Mouse (Mus musculus): Measurements from ENCODE around the gene Gm9040. TPM values are rescaled to one million over a fixed set of nuclear protein-coding genes. Genes with fewer than 3 reads are reported as not detected.
A peak's percentile ranks its signal among the peaks of the same experiment; 100 is the strongest.
"Not testable (repeated sequence)": the region's sequence is repeated elsewhere in the genome, so short reads cannot be mapped to it uniquely, and the experiment has no call there.

Gm9040 gene
- not detected for total RNA-seq (2021)

DNA sequence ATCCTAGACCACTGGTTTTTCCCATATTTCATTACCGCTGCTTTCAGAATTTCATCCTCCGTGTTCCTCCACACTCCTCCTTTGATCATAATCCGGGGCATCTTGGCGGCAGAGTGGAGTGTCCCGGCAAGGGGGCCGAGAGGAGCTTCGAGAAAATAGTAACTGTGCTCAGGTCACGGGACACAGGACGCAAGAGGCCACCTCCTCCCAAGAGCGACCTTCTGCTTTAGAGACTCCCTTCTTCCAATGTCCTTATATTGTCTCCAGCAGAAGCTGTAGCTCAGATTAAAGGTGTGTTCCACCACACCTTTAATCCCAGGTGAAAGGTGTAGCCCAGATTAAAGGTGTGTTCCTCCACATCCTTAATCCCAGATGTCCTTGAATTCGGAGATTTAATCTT is at the start of gene Gm9040:
Gene Gm9040, minus strand, starts transcription at position 101 of the 400 bp plus-strand sequence.
- DNase-seq; intact Hi-C loops (cut with DNase I): not testable (repeated sequence)

DNA sequence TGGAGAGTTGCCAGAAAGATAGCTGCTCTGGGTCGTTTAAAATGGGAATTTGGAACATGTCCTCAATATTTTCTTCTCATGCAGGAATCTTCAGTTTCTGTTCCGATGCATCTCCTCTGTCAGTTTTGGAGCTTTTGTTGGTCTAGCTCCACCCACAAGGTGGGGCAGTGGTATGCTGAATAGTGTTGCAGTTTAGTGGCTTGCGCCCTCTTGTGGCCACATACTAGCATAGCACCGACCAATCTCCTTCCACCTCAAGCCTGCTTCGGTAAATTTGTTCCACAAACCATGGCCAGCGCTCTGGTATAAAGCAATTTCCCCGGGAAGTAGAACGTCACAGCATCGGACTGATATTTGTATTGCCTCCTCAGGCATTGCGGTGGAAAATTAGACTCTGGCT is 43.7 kb upstream of the Gm9040 start:
- peak; percentile 85 to 90 for DNase-seq
- intact Hi-C loops (cut with DNase I): loop anchor here (1.0 to 2.0 kb wide), 3 partner anchors 214 to 710 kb away; no protein-coding TSS in a partner anchor

DNA sequence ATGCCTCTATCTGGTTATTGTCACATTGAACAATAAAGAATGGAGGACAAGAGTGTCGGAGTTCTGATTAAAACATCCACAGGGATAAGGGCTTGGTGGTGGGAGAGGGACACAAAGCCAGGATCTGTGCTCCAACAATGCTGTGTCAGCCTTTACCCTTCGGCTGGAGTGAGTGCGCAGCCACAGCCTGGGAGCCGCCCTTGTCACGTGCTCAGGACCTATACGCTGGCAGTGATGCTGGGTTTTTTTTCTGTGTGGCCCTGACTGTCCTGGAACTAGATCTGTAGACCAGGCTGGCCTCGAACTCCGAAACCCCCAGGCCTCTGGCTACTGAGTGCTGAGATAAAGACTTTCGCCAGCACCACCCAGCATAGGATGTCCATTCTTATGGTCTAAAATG is 42.7 kb upstream of the Gm9040 start:
- intact Hi-C loops (cut with DNase I): no loop called here
- no peak for DNase-seq

DNA sequence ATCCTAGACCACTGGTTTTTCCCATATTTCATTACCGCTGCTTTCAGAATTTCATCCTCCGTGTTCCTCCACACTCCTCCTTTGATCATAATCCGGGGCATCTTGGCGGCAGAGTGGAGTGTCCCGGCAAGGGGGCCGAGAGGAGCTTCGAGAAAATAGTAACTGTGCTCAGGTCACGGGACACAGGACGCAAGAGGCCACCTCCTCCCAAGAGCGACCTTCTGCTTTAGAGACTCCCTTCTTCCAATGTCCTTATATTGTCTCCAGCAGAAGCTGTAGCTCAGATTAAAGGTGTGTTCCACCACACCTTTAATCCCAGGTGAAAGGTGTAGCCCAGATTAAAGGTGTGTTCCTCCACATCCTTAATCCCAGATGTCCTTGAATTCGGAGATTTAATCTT is 27.2 kb upstream of the Gm9040 start, which contains the start of gene Gm9049:
Gene Gm9049, minus strand, starts transcription at position 101 of the 400 bp plus-strand sequence.
- intact Hi-C loops (cut with DNase I); DNase-seq: not testable (repeated sequence)

DNA sequence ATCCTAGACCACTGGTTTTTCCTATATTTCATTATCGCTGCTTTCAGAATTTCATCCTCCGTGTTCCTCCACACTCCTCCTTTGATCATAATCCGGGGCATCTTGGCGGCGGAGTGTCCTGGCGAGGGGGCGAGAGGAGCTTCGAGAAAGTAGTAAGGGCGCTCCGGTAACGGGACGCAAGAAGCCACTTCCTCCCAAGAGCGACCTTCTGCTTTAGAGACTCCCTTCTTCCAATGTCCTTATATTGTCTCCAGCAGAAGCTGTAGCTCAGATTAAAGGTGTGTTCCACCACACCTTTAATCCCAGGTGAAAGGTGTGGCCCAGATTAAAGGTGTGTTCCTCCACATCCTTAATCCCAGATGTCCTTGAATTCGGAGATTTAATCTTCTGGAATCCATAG is 21.8 kb upstream of the Gm9040 start, which contains the start of gene Gm9048:
Gene Gm9048, minus strand, starts transcription at position 101 of the 400 bp plus-strand sequence.
- intact Hi-C loops (cut with DNase I): not testable (repeated sequence)

DNA sequence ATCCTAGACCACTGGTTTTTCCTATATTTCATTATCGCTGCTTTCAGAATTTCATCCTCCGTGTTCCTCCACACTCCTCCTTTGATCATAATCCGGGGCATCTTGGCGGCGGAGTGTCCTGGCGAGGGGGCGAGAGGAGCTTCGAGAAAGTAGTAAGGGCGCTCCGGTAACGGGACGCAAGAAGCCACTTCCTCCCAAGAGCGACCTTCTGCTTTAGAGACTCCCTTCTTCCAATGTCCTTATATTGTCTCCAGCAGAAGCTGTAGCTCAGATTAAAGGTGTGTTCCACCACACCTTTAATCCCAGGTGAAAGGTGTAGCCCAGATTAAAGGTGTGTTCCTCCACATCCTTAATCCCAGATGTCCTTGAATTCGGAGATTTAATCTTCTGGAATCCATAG is 16.4 kb upstream of the Gm9040 start, which contains the start of gene Gm9046:
Gene Gm9046, minus strand, starts transcription at position 101 of the 400 bp plus-strand sequence.
- intact Hi-C loops (cut with DNase I); DNase-seq: not testable (repeated sequence)

More for the DNA sequence above, 21.8 kb upstream of the Gm9040 start, which contains the start of gene Gm9048:
- not testable (repeated sequence) for DNase-seq

DNA sequence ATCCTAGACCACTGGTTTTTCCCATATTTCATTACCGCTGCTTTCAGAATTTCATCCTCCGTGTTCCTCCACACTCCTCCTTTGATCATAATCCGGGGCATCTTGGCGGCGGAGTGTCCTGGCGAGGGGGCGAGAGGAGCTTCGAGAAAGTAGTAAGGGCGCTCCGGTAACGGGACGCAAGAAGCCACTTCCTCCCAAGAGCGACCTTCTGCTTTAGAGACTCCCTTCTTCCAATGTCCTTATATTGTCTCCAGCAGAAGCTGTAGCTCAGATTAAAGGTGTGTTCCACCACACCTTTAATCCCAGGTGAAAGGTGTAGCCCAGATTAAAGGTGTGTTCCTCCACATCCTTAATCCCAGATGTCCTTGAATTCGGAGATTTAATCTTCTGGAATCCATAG is 11.0 kb upstream of the Gm9040 start, which contains the start of gene Gm9045:
Gene Gm9045, minus strand, starts transcription at position 101 of the 400 bp plus-strand sequence.
- DNase-seq; intact Hi-C loops (cut with DNase I): not testable (repeated sequence)

DNA sequence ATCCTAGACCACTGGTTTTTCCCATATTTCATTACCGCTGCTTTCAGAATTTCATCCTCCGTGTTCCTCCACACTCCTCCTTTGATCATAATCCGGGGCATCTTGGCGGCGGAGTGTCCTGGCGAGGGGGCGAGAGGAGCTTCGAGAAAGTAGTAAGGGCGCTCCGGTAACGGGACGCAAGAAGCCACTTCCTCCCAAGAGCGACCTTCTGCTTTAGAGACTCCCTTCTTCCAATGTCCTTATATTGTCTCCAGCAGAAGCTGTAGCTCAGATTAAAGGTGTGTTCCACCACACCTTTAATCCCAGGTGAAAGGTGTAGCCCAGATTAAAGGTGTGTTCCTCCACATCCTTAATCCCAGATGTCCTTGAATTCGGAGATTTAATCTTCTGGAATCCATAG is 5.5 kb upstream of the Gm9040 start, which contains the start of gene Gm9044:
Gene Gm9044, minus strand, starts transcription at position 101 of the 400 bp plus-strand sequence.
- DNase-seq; intact Hi-C loops (cut with DNase I): not testable (repeated sequence)

DNA sequence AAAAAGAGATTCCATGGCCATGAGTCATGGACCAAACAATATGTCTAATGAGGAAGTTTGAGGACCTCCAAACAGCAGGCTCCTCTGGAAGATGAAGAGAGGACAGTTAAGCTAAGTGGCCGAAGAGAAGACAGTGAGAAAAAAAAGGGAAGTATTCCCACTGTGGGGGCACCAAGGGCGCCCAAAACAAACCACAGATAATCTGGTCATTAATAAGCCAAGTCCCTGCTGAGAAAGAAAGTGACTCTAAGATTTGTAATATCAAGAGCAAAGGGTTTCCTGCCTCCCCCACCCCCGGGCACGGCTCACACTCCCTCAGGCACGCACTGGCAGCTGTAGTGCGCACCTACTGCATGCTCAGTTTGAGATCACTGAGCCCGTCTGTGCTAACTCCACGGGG is 7.7 kb downstream of the Gm9040 start:
- no peak for DNase-seq
- intact Hi-C loops (cut with DNase I): no loop called here

DNA sequence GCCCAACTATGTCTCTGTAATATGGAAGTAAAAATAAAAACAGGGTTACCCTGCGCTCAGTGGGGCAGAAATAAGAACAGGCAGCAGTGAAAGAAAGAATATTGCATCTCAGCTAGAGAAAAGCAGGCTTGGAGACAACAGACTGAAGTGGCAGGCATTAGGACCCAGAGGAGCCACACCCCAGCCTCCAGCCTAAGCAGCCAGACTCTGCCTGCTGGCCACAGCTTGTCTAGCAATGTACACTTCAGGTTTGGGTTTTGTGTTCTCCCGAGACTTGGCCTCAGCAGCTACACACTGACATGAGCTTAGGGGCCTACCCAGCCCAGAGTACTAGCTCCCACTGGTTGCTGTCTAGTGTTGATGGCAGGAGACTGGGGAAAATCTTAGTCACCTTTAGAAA is 24.6 kb downstream of the Gm9040 start:
- intact Hi-C loops (cut with DNase I): not testable (repeated sequence)

DNA sequence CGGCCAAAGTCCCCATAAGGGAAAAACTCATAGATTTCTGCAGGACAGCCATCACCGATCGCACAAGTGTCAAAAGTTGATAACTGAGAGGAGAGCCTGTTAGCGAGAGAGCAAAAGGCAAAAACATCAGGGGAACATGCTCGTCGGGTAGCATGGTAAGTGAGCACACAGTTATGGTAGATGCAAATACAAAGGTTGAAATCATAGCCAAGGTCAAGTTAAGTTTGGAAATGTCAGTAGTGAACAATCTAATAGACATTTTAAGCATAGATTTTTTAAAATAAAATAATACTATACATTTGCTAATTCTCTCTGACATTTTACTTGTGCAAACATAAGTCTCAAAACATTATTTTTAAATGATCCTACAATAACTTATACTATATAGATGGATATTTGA is 31.8 kb downstream of the Gm9040 start, which contains the start of gene Iltifb:
Gene Iltifb, minus strand, starts transcription at position 101 of the 400 bp plus-strand sequence.
- DNase-seq: no peak
- intact Hi-C loops (cut with DNase I): no loop called here

More for the DNA sequence above, 24.6 kb downstream of the Gm9040 start:
- not testable (repeated sequence) for DNase-seq

DNA sequence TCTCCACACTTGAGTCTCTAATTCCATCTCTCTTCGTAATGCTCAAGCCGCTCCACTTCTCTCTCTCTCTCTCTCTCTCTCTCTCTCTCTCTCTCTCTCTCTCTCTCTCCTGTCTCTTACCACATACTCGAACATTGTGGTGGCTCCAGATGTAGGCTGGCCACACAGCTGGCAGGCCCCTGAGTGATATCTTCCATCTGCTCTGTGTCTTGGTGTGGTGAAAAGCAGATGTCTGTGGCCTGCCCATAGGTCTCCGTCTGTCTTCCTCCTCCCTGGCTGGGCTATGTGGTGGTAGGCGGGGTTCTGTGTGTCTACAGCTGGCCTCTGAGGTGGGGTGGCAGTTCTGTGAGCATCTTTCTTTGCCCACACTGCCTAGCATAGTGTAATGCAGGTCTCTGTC is 43.8 kb downstream of the Gm9040 start:
- DNase-seq; intact Hi-C loops (cut with DNase I): not testable (repeated sequence)

DNA sequence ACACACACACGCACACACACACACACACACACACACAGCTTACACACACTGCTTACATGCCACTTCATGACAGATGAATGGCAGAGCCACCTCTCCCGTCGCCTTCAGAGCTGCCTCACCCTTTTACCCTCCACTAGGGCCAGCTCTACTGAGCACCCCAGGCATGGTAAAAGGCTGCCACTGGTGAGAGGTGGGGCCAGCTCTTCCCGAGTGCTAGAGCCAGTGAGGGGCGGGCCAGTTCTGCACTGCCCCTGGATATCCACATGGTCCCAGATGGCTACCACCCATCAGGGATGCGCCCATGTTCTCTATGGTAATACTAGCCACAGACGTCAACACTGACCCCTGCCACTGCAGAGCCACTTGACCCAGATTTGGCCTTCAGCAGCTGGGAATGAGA is 44.2 kb downstream of the Gm9040 start:
- intact Hi-C loops (cut with DNase I); DNase-seq: not testable (repeated sequence)

DNA sequence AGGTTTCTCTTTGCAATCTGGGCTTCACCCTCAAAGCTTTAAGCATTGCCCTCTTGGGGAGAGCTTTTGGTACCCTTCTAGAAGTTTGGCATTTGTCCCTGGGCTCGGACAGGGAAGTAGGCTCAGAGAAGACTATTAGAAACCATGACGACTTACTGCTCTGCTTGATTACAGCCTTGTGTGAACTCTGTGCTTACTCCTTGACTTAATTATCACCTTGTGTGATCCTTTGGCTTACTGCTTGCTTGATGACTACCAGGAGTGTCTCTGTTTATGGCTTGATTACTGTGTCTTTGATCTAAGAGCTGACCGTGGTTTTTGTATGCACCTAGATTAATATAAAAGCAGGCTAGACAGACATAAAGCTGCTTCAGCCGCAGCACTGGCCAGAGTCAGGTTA is 48.7 kb downstream of the Gm9040 start:
- DNase-seq; intact Hi-C loops (cut with DNase I): not testable (repeated sequence)

Other genes starting within 250 kb of the Gm9040 start
- 1 to 10 TPM; 5.6 to 6.6 TPM for gene Mdm1, start 185.2 kb downstream of the Gm9040 start, total RNA-seq (2021)
- not detected for gene Il22, start 122.0 kb downstream of the Gm9040 start, total RNA-seq (2021)
- gene Gm32717, start 86.2 kb downstream of the Gm9040 start, total RNA-seq (2021): under 1 TPM; 0.65 to 0.67 TPM
- gene Gm32802, start 68.3 kb downstream of the Gm9040 start, total RNA-seq (2021): under 1 TPM; 0.65 to 0.67 TPM
- not detected for gene Iltifb, start 31.9 kb downstream of the Gm9040 start, total RNA-seq (2021)
- not detected for gene Gm9044, start 5.4 kb upstream of the Gm9040 start, total RNA-seq (2021)
- gene Gm9045, start 10.9 kb upstream of the Gm9040 start, total RNA-seq (2021): not detected
- not detected for gene Gm9046, start 16.3 kb upstream of the Gm9040 start, total RNA-seq (2021)
- not detected for gene Gm9048, start 21.7 kb upstream of the Gm9040 start, total RNA-seq (2021)
- gene Gm9049, start 27.1 kb upstream of the Gm9040 start, total RNA-seq (2021): not detected
- gene Ifng, start 114.1 kb upstream of the Gm9040 start, total RNA-seq (2021): not detected